In genomic region chr15:27518026-27518425, GRCm38 (mm10) we compare ENCODE assay signal across 18 mouse cellular contexts. TPM values are rescaled to one million over a fixed set of nuclear protein-coding genes. Genes with fewer than 3 reads are reported as not detected.
A peak's percentile ranks its signal among the peaks of the same experiment; 100 is the strongest.
DNase-seq lines count a peak whose midpoint lies in the region; ATAC-seq and TF ChIP-seq lines count a peak whose summit lies in the region.
"Had no signal": no experiment of that assay in that cellular context is flagged by ENCODE, and none has a peak within 500 bp of the region (broad histone marks: within the 10 kb centered on the region; RNA-seq: fewer than 3 reads in every experiment).

No protein-coding gene starts in this region.

- H3K9me3 ChIP-seq in kidney, embryonic 15.5 days (replicated peaks) = no peaks in the 10 kb centered on the region
- H3K9me3 ChIP-seq: liver, embryonic 12.5 days; midbrain, embryonic 12.5 days had no signal

- DNase-seq in layer of hippocampus, adult 2 months (ENCODE audit: low spot score in 2 of 2) = no peak
- DNase-seq in layer of hippocampus, postnatal 14 days (ENCODE audit: low spot score in 2 of 2) = no peak
- DNase-seq in monocyte, adult 2 months (ENCODE audit: low read depth in 1 of 2, low spot score in 2 of 2) = peak; percentile 29 to 44
- DNase-seq in adrenal gland, postnatal 10 days = no peak
- no peak for DNase-seq in frontal cortex, adult 2 months (ENCODE audit: extremely low spot score in 1 of 2, low spot score in 1 of 2)
- DNase-seq: cerebellum, adult 18-20 months; gastrocnemius, postnatal 36 days; kidney, adult 8-10 months had no signal

- no peak for TF ChIP-seq CTCF in layer of hippocampus, adult 2 months (conservative IDR thresholded peaks at IDR 0.05)
- TF ChIP-seq CTCF in C2C12 (IDR thresholded peaks at IDR 0.05; ENCODE audit: control insufficient read depth, insufficient read depth, insufficient read length) = no peak

- H3K9ac ChIP-seq in kidney, embryonic 15.5 days = no peak overlapping the region
- H3K9ac ChIP-seq: hindbrain, embryonic 14.5 days; liver, embryonic 12.5 days; midbrain, embryonic 12.5 days had no signal

- no peaks in the 10 kb centered on the region for H3K27me3 ChIP-seq in C2C12 (ENCODE audit: control insufficient read depth, insufficient read depth, insufficient read length)
- no peaks in the 10 kb centered on the region for H3K27me3 ChIP-seq in kidney, embryonic 15.5 days
- H3K27me3 ChIP-seq: CH12.LX; liver, embryonic 12.5 days; midbrain, embryonic 12.5 days had no signal

- whole genome bisulfite sequencing in kidney, embryonic 15.5 days = 80% methylated on average over 8 of the region's 8 CpGs

- peak overlapping the region; percentile 61 for H3ac ChIP-seq in C2C12 (ENCODE audit: control insufficient read depth, insufficient read length, low read depth)

- 0 out of 2 replicates have a peak, but pooled peaks cover 3% of the 10 kb centered on the region for H3K4me1 ChIP-seq in kidney, embryonic 15.5 days

- H3K4me2 ChIP-seq in kidney, embryonic 15.5 days = no peak overlapping the region
- H3K4me2 ChIP-seq: hindbrain, embryonic 14.5 days; liver, embryonic 12.5 days; midbrain, embryonic 12.5 days had no signal

- ATAC-seq in common myeloid progenitor, adult 5-6 weeks (replicated peaks; ENCODE audit: low read depth, poor library complexity, severe bottlenecking) = peak; percentile 79
- ATAC-seq in kidney, embryonic 15.5 days (replicated peaks; ENCODE audit: low FRiP score) = no peak
- ATAC-seq: forebrain, embryonic 16.5 days; liver, embryonic 12.5 days; lung, postnatal 0 days had no signal

- H3K79me3 ChIP-seq in C2C12 (ENCODE audit: low read depth) = peaks cover 87% of the 10 kb centered on the region

- peak overlapping the region; percentile 54 for H3K27ac ChIP-seq in layer of hippocampus, adult 2 months
- H3K27ac ChIP-seq in kidney, embryonic 15.5 days = no peak overlapping the region
- H3K27ac ChIP-seq: hindbrain, embryonic 14.5 days; liver, embryonic 12.5 days; midbrain, embryonic 12.5 days had no signal

- H3K36me3 ChIP-seq in C2C12 (ENCODE audit: control insufficient read depth, insufficient read depth) = peaks cover 76% of the 10 kb centered on the region
- no peaks in the 10 kb centered on the region for H3K36me3 ChIP-seq in kidney, embryonic 15.5 days
- H3K36me3 ChIP-seq: liver, embryonic 12.5 days; midbrain, embryonic 12.5 days had no signal

- peaks cover 100% of the 10 kb centered on the region for H3K79me2 ChIP-seq in C2C12 (ENCODE audit: control insufficient read depth, insufficient read depth)

- H3K4me3 ChIP-seq in layer of hippocampus, adult 2 months = no peak overlapping the region
- no peak overlapping the region for H3K4me3 ChIP-seq in C2C12 (ENCODE audit: insufficient read depth, poor library complexity, severe bottlenecking)
- no peak overlapping the region for H3K4me3 ChIP-seq in kidney, embryonic 15.5 days (replicated peaks)
- H3K4me3 ChIP-seq: erythroblast, embryonic 14.5 days; liver, embryonic 12.5 days; midbrain, embryonic 12.5 days had no signal

TF ChIP-seq in C2C12, 6 proteins besides CTCF, POLR2A, EP300 and RAD21:
- TF ChIP-seq MYOD1 (IDR thresholded peaks at IDR 0.05; ENCODE audit: control insufficient read depth, insufficient read length, low read depth) (peak; percentile 2), MAX (IDR thresholded peaks at IDR 0.05) (peak; percentile 69), FOSL1 (IDR thresholded peaks at IDR 0.05; ENCODE audit: insufficient read depth, low read length, poor library complexity, severe bottlenecking) (peak; percentile 81), MYOG (IDR thresholded peaks at IDR 0.05; ENCODE audit: control insufficient read depth, extremely low read depth, insufficient read length) (no peak), CEBPB (IDR thresholded peaks at IDR 0.05; ENCODE audit: low read depth) (no peak), USF1 (IDR thresholded peaks at IDR 0.05; ENCODE audit: low read depth) (no peak)

RNA-seq across cellular contexts. Expression of gene Ank, which starts 51.5 kb away (rescaled TPM):
- total RNA-seq in layer of hippocampus, adult 2 months (2021) = 100 to 1,000 TPM; 160 TPM
- 100 to 1,000 TPM; 147 to 148 TPM for total RNA-seq in layer of hippocampus, postnatal 14 days (2021)
- polyA plus RNA-seq in C2C12 (2012; fragmentation: generic; extraction: Trizol) = 292 TPM
- 28.5 and 29.8 TPM in 2 replicates for total RNA-seq in common myeloid progenitor, adult 5-6 weeks (2017)
- total RNA-seq in adrenal gland, postnatal 10 days (2021) = 10 to 100 TPM; 30.1 to 33.3 TPM
- 8.8 and 10.5 TPM in 2 replicates for polyA plus RNA-seq in kidney, embryonic 15.5 days (2015; fragmentation: Nextera tagmentation; extraction: Ambion mirVana)
- polyA plus RNA-seq in frontal cortex, adult 2 months (2012; rRNA removed) = 176 and 187 TPM in 2 replicates

Comparison
In these comparisons a context has a peak if more than half of its experiments do, and no peak if none do; other contexts are left out.
1. DNase-seq: peak in monocyte, adult 2 months (2 of 2); none in layer of hippocampus, adult 2 months (0 of 2), layer of hippocampus, postnatal 14 days (0 of 2), adrenal gland, postnatal 10 days (single experiment) and frontal cortex, adult 2 months (0 of 2).